Mouse (Mus musculus): ENCODE measurements around the gene Epha4. TPM values are rescaled to one million over a fixed set of nuclear protein-coding genes. Genes with fewer than 3 reads are reported as not detected.

Gene Epha4
- 23.2 and 36.2 TPM in 2 replicates for polyA plus RNA-seq (2014; fragmentation: Nextera tagmentation; extraction: Ambion mirVana)

DNA sequence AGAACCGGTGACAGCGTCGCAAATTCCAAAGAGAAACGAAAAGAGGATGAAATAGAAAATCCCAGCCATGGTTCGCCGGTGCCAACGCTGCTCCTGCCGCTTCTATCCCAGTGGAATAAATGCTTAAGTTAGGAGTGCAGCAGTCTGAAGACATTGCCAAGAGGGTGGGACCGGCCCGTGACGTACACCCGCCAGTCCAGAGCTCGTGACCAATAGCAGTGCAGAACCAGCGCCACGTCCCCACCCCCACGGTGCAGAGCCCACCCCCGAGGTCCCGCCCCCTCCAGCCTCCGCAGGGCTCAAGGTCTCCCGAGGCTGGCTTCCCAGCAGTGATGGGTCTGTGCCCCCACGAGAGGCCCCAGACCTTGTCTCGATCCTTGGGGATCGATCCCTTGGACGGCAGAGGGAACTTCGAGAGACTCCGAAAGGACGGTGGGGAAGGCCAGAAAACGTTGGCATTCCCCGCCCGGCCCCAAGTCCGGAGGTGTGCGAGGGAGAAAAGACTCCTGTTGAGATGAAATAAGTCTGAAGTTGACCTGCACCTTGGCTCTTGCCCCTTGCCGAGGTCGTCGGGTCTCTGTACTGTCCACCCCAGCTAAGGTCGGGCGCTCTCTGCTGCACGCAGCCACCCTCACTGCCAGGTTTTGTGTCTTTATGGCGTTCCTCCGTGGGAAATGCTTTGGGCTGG lies at the start of gene Epha4:
TSS of gene Epha4 (minus strand) at position 126 of the 688 bp plus-strand sequence.
- Histone ChIP-seq H3K4me3 (ENCODE audit: low read depth, low read length) (peak within 1 kb of the TSS; percentile 69), H3K27ac (replicated peaks; ENCODE audit: low read depth, low read length) (peak within 1 kb of the TSS; percentile 89), H3K9me3 (ENCODE audit: control insufficient read depth, low read length) (no peaks in the 10 kb centered on the region), H3K27me3 (replicated peaks; ENCODE audit: control insufficient read depth, insufficient read depth, low read length) (no peaks in the 10 kb centered on the region), H3K4me2 (ENCODE audit: low read depth, low read length) (peak within 1 kb of the TSS; percentile 91), H3K36me3 (ENCODE audit: control insufficient read depth, insufficient read depth, low read length) (no peaks in the 10 kb centered on the region), H3K4me1 (ENCODE audit: control insufficient read depth, insufficient read depth, low read length) (peaks cover 22% of the 10 kb centered on the region), H3K9ac (ENCODE audit: low read depth, low read length) (peak within 1 kb of the TSS; percentile 81)
- peak; percentile 98 for DNase-seq (ENCODE audit: low spot score)
- WGBS = under 1% methylated on average over 40 of the region's 40 CpGs
- ATAC-seq (ENCODE audit: low read depth) = peak; percentile 95

DNA sequence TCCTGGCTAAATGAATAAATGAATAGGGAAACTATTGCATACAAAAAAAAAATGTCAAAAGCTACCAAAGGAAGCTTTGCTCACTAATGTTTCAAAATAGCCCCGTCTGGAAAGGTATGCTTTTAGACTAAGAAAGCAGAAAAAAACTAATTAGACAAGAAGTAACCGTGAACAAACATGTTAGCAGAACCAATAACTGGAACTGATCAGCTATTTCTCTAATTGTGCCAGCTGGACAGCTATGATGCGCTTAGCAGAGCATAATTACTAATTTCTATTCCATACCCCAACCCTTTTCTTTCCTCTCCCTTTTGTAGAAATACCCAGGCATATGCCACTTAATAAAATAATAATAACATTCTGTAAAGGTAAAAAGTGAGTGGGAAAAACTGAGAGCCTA lies 41.3 kb upstream of the Epha4 start:
- DNase-seq (ENCODE audit: low spot score) (no peak), ATAC-seq (ENCODE audit: low read depth) (no peak)
- 61% methylated on average over 3 of the region's 3 CpGs for WGBS
- no peaks in the 10 kb centered on the region for H3K9me3 ChIP-seq (ENCODE audit: control insufficient read depth, low read length)
- H3K36me3 ChIP-seq (ENCODE audit: control insufficient read depth, insufficient read depth, low read length) = no peaks in the 10 kb centered on the region
- no peak overlapping the region for H3K9ac ChIP-seq (ENCODE audit: low read depth, low read length)
- no peak overlapping the region for H3K4me3 ChIP-seq (ENCODE audit: low read depth, low read length)
- H3K27ac ChIP-seq (replicated peaks; ENCODE audit: low read depth, low read length) = no peak overlapping the region
- H3K27me3 ChIP-seq (replicated peaks; ENCODE audit: control insufficient read depth, insufficient read depth, low read length) = no peaks in the 10 kb centered on the region
- H3K4me1 ChIP-seq (ENCODE audit: control insufficient read depth, insufficient read depth, low read length) = no peaks in the 10 kb centered on the region
- H3K4me2 ChIP-seq (ENCODE audit: low read depth, low read length) = no peak overlapping the region

DNA sequence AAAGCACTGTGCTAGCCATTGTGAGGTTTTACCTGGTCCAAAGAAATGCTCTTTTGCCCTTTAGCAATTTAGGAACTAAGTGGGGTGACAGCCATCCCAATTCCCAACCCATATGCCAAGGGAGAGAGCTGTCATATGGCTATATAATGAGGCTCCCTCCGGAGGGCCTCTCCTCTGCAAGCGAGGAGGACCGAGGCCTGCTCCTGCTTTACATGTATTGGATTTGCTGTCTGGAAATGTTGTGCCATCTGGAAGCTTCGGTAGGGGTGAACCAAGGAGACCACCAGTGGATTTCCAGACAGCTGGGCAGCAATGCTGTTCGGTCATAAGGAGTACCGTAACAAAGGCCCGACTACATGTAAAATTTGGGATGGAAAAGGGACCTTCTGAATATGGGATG lies 37.0 kb upstream of the Epha4 start:
- WGBS = 91% methylated on average over 7 of the region's 7 CpGs
- H3K4me1 ChIP-seq (ENCODE audit: control insufficient read depth, insufficient read depth, low read length) = no peaks in the 10 kb centered on the region
- H3K4me3 ChIP-seq (ENCODE audit: low read depth, low read length) = no peak overlapping the region
- no peaks in the 10 kb centered on the region for H3K36me3 ChIP-seq (ENCODE audit: control insufficient read depth, insufficient read depth, low read length)
- H3K27me3 ChIP-seq (replicated peaks; ENCODE audit: control insufficient read depth, insufficient read depth, low read length) = no peaks in the 10 kb centered on the region
- no peak for DNase-seq (ENCODE audit: low spot score)
- no peak for ATAC-seq (ENCODE audit: low read depth)
- H3K9ac ChIP-seq (ENCODE audit: low read depth, low read length) = no peak overlapping the region
- no peak overlapping the region for H3K4me2 ChIP-seq (ENCODE audit: low read depth, low read length)
- H3K27ac ChIP-seq (replicated peaks; ENCODE audit: low read depth, low read length) = no peak overlapping the region
- no peaks in the 10 kb centered on the region for H3K9me3 ChIP-seq (ENCODE audit: control insufficient read depth, low read length)

DNA sequence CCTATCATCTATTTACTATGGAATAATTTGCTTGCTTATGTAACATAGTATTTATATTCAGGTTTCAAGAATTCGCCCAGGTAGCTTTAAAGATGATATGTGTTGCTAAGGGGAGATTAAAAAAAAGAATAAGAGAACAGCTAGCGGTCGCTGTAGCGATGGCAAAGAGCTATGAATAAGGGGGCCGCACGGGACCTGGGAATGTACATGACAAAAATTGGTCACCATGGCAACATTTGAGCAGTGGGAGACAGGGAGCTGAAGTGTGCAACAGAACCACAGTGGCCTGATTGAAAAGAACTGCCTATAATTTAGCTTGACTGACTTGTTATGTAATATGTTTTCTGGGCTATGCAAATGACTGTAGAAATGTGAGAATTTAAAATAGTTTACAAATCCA lies 30.8 kb upstream of the Epha4 start:
- H3K4me2 ChIP-seq (ENCODE audit: low read depth, low read length) = no peak overlapping the region
- no peaks in the 10 kb centered on the region for H3K9me3 ChIP-seq (ENCODE audit: control insufficient read depth, low read length)
- no peak overlapping the region for H3K4me3 ChIP-seq (ENCODE audit: low read depth, low read length)
- H3K27me3 ChIP-seq (replicated peaks; ENCODE audit: control insufficient read depth, insufficient read depth, low read length) = no peaks in the 10 kb centered on the region
- H3K4me1 ChIP-seq (ENCODE audit: control insufficient read depth, insufficient read depth, low read length) = no peaks in the 10 kb centered on the region
- H3K36me3 ChIP-seq (ENCODE audit: control insufficient read depth, insufficient read depth, low read length) = no peaks in the 10 kb centered on the region
- no peak overlapping the region for H3K27ac ChIP-seq (replicated peaks; ENCODE audit: low read depth, low read length)
- H3K9ac ChIP-seq (ENCODE audit: low read depth, low read length) = no peak overlapping the region
- ATAC-seq (ENCODE audit: low read depth) = no peak
- WGBS = 66% methylated on average over 6 of the region's 6 CpGs
- peak; percentile 50 for DNase-seq (ENCODE audit: low spot score)

DNA sequence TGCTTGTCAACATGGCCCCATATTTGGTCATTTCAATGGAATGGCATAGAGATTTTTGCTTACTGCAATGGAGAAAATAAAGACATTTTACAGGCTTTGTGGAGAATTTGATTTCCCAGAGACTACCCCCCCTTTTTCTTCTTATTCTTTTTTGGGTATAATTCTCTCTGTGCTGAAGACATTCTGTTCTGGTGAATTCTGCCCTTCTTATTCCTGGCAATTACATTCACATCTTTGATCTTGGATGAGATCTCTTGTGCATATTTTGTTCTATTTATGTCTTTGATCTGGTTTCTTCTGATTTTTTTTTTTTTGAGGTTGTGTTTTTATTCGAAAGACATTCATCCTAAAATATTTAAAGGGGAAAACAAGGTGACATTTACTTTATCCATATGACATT lies 30.1 kb upstream of the Epha4 start:
- Histone ChIP-seq H3K4me1 (ENCODE audit: control insufficient read depth, insufficient read depth, low read length) (no peaks in the 10 kb centered on the region), H3K27ac (replicated peaks; ENCODE audit: low read depth, low read length) (no peak overlapping the region), H3K27me3 (replicated peaks; ENCODE audit: control insufficient read depth, insufficient read depth, low read length) (no peaks in the 10 kb centered on the region), H3K4me3 (ENCODE audit: low read depth, low read length) (no peak overlapping the region), H3K9me3 (ENCODE audit: control insufficient read depth, low read length) (no peaks in the 10 kb centered on the region), H3K9ac (ENCODE audit: low read depth, low read length) (no peak overlapping the region), H3K4me2 (ENCODE audit: low read depth, low read length) (no peak overlapping the region), H3K36me3 (ENCODE audit: control insufficient read depth, insufficient read depth, low read length) (no peaks in the 10 kb centered on the region)
- 73% methylated on average over 1 of the region's 1 CpGs for WGBS
- DNase-seq (ENCODE audit: low spot score) (no peak), ATAC-seq (ENCODE audit: low read depth) (no peak)

DNA sequence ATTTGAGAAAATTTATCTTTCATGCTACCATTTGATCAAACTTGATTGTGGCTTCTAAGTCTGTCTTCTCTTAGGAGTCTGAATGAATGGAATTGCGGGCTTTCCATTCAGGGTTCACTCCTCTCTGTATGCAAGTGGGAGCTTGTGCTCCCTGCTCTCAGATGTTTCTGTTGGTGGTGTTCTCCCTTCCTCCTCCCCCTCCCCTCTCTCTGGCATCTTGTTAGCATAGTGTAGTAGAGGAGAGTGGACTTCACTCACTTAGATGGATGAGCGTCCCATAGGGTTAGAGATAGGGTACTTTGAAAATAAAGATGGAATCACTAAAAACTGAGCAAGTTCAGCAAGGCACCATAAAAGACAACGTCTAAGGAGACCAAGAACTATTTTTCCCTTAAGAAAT lies 29.4 kb upstream of the Epha4 start:
- DNase-seq (ENCODE audit: low spot score) (no peak), ATAC-seq (ENCODE audit: low read depth) (no peak)
- Histone ChIP-seq H3K9me3 (ENCODE audit: control insufficient read depth, low read length) (no peaks in the 10 kb centered on the region), H3K9ac (ENCODE audit: low read depth, low read length) (no peak overlapping the region), H3K36me3 (ENCODE audit: control insufficient read depth, insufficient read depth, low read length) (no peaks in the 10 kb centered on the region), H3K27me3 (replicated peaks; ENCODE audit: control insufficient read depth, insufficient read depth, low read length) (no peaks in the 10 kb centered on the region), H3K27ac (replicated peaks; ENCODE audit: low read depth, low read length) (no peak overlapping the region), H3K4me3 (ENCODE audit: low read depth, low read length) (no peak overlapping the region), H3K4me2 (ENCODE audit: low read depth, low read length) (no peak overlapping the region), H3K4me1 (ENCODE audit: control insufficient read depth, insufficient read depth, low read length) (no peaks in the 10 kb centered on the region)
- 49% methylated on average over 3 of the region's 3 CpGs for WGBS

DNA sequence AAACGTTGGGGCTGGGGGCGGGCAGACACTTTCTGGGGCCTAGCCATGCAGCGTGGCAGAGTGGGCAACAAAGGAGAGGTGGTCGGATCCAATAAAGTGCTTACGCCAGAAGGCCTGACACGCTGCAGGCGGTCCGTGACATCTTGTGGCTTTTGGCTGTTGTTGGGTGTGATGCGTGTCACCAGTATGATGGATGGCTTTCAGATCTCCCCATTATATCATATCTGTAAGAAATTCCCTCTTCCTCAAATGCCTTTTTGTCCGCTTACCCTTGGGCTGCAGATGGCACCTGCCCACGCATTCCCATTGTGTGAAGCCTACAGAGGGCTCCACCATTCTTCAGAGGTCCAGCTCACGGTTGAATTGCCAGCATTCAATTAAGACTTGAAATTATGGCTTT lies 25.1 kb upstream of the Epha4 start:
- Histone ChIP-seq H3K27ac (replicated peaks; ENCODE audit: low read depth, low read length) (no peak overlapping the region), H3K9me3 (ENCODE audit: control insufficient read depth, low read length) (no peaks in the 10 kb centered on the region), H3K36me3 (ENCODE audit: control insufficient read depth, insufficient read depth, low read length) (no peaks in the 10 kb centered on the region), H3K4me1 (ENCODE audit: control insufficient read depth, insufficient read depth, low read length) (no peaks in the 10 kb centered on the region), H3K27me3 (replicated peaks; ENCODE audit: control insufficient read depth, insufficient read depth, low read length) (no peaks in the 10 kb centered on the region), H3K4me3 (ENCODE audit: low read depth, low read length) (no peak overlapping the region), H3K4me2 (ENCODE audit: low read depth, low read length) (no peak overlapping the region), H3K9ac (ENCODE audit: low read depth, low read length) (no peak overlapping the region)
- DNase-seq (ENCODE audit: low spot score) (no peak), ATAC-seq (ENCODE audit: low read depth) (no peak)
- WGBS = 77% methylated on average over 12 of the region's 12 CpGs

DNA sequence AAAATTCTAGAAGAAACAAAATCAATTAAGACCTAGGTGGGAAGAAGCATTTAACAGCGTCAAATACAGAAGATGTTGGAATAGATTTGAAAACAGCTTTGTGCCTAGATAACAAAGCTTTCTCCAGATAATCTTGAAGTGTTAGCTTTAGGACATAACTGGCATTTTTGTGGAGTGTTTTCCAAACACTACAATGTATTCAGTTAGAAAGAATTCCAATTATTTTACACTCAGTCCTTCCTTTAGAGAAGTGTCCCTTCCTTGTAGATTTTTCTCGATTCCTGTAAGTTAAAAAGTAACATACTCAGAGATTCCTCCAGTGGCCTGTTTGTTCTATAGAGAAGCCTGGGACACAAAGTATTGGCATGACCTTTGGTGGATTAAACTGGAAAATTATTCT lies 23.7 kb upstream of the Epha4 start:
- no peak for DNase-seq (ENCODE audit: low spot score)
- no peak for ATAC-seq (ENCODE audit: low read depth)
- H3K4me2 ChIP-seq (ENCODE audit: low read depth, low read length) = no peak overlapping the region
- no peaks in the 10 kb centered on the region for H3K9me3 ChIP-seq (ENCODE audit: control insufficient read depth, low read length)
- WGBS = 68% methylated on average over 2 of the region's 2 CpGs
- no peak overlapping the region for H3K4me3 ChIP-seq (ENCODE audit: low read depth, low read length)
- no peaks in the 10 kb centered on the region for H3K36me3 ChIP-seq (ENCODE audit: control insufficient read depth, insufficient read depth, low read length)
- H3K27me3 ChIP-seq (replicated peaks; ENCODE audit: control insufficient read depth, insufficient read depth, low read length) = no peaks in the 10 kb centered on the region
- H3K9ac ChIP-seq (ENCODE audit: low read depth, low read length) = no peak overlapping the region
- no peaks in the 10 kb centered on the region for H3K4me1 ChIP-seq (ENCODE audit: control insufficient read depth, insufficient read depth, low read length)
- H3K27ac ChIP-seq (replicated peaks; ENCODE audit: low read depth, low read length) = no peak overlapping the region

DNA sequence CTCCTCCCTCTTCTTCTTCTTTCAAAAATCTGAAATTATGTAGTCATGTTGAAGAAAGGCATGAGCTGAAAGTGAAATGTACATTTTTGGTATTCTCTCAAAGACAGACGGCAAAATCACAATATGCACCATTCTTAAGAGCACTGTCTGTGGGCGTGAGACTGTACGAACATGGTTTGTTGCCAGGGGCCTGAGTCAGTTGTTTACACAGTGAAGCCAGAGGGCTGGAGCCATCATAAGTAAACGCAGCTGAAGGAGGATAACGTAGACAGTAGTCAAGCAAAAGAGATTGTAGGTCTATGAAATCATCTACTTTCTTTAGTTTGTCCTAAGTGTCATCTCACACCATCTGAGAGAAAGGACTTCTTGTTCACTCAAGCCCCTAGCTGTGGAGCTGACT lies 21.0 kb upstream of the Epha4 start:
- no peaks in the 10 kb centered on the region for H3K36me3 ChIP-seq (ENCODE audit: control insufficient read depth, insufficient read depth, low read length)
- no peaks in the 10 kb centered on the region for H3K9me3 ChIP-seq (ENCODE audit: control insufficient read depth, low read length)
- ATAC-seq (ENCODE audit: low read depth) (no peak), DNase-seq (ENCODE audit: low spot score) (no peak)
- H3K4me1 ChIP-seq (ENCODE audit: control insufficient read depth, insufficient read depth, low read length) = no peaks in the 10 kb centered on the region
- 72% methylated on average over 5 of the region's 5 CpGs for WGBS
- no peak overlapping the region for H3K4me3 ChIP-seq (ENCODE audit: low read depth, low read length)
- no peak overlapping the region for H3K27ac ChIP-seq (replicated peaks; ENCODE audit: low read depth, low read length)
- no peak overlapping the region for H3K9ac ChIP-seq (ENCODE audit: low read depth, low read length)
- no peak overlapping the region for H3K4me2 ChIP-seq (ENCODE audit: low read depth, low read length)
- no peaks in the 10 kb centered on the region for H3K27me3 ChIP-seq (replicated peaks; ENCODE audit: control insufficient read depth, insufficient read depth, low read length)
